Mouse (Mus musculus) right cerebral cortex, adult 18-20 months (tissue): Measurements from ENCODE around the gene Arhgap15.

ENCODE experiments used
- DNase-seq: peaks from one replicate; pipeline ENCODE4 v3.0.0; 2022; ENCODE audit warnings: mixed read lengths

Arhgap15 gene

DNA sequence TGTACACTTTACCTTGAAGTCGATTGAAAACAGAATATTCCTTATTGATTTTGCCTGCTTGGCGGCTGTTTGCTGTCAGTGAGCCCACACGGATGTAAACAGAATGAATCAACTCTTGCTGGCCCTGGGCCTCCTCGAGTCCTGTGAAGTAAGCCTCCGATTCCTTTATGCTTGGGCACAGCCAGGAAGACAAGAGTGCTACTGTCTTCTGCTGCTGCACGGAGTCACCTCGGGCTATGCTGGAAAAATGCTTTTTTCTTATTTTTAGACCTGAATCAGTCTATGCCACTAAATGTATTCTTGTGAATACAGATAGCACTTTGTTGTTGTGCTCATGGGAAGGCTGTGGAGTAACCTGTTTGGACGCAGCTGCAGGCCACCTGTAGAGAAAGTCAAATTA lies 469.7 kb downstream of the Arhgap15 start:
- DNase-seq, result no peak

DNA sequence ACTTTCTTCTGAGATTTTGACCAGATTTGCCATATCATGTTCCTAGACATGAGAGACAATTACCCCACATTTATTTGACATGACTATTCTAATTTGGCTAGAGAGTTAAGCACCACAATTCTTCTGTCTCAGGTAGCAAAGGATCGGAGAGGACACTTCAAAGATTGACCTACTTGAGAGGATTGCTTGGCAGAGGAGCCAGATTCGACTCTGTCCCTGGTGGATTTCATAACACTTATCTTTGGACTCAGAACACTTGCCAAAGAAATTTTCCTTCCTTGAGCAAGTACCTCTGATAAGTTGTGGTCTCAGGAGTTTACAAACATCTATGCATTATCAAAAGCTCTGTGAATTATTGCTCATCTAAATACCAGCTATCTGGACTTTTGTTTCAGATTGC lies 473.1 kb downstream of the Arhgap15 start:
- no peak for DNase-seq

DNA sequence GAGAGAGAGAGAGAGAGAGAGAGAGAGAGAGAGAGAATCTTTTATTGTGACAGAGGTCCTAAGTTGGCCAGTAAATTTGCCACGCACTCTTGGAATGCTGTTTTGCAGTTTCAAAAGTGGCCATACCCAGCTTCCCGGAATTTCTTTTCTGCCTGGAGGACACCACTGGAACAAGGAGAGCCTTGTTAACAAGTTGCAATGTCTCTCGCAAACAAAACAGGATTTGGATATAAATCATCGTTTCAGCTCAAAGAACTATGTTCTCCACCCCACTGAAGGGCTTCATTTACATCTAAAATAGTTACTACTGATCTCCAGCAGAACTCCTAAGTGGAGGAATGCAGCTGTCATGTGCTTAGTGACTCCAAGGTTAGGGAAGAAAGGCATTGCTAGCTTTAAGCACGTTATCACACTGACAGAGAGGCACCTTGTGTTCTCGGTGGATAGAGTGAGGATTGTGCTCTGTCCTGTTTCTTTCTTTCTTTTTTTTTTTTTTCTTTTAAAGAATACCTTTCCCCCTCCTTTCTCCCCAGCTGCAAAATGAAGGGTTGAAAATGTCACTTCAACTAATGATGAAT lies 473.6 kb downstream of the Arhgap15 start:
- DNase-seq, result no peak

DNA sequence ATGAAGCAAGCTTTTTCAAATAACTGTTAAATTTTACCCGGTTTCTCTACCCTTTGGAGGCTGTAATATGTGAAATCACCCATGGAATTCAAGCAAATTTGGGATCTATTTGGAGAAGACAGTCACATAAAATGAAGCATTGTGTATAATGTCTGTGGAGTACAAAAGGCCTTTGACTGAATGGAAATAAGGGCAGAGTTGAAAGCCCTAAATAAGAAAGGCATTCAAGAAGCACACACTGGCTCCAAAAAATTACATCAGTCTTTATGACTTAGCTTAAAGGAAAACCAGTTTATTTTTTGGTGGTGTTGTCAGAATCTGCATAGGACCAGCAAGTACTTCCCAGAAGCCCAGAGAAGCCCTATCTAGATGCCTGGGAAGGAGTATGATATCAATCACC lies 486.2 kb downstream of the Arhgap15 start:
- DNase-seq, result no peak

DNA sequence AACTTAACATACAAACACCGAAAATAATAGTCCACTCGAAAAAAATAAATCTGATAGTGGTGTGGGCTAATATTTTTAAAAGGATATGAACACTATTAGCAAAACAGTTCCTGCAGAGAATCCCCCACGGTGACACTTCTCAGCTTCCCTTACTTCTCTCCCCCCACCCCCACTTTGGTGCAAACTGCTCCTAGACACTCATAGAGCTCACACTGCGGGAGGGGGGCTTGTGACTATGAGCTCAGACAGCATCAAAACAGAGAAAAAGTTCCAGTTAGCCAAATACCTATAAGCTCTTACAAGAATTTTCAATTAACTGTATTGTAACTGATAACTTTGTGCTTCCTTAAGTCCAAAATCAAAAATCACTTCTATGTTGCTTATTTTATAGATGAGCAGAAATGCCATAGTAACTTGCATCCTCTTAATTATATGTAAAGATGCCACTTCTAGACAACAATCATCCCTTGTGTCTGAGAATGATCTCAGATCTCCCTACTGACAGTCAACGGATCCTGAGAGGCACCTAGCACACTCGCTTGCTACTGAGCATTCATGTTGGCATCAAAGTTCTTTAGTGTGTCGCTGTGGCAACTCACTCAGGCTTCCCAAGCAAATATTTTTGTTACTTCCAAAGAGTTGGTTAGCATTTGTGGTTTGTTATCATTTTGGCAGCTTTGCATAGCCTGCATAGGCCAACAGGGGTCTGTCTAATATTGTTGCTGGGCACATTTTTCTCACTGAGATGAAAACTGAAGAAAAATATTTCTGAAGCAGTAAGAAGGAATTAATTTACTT lies 493.2 kb downstream of the Arhgap15 start:
- DNase-seq, result no peak

DNA sequence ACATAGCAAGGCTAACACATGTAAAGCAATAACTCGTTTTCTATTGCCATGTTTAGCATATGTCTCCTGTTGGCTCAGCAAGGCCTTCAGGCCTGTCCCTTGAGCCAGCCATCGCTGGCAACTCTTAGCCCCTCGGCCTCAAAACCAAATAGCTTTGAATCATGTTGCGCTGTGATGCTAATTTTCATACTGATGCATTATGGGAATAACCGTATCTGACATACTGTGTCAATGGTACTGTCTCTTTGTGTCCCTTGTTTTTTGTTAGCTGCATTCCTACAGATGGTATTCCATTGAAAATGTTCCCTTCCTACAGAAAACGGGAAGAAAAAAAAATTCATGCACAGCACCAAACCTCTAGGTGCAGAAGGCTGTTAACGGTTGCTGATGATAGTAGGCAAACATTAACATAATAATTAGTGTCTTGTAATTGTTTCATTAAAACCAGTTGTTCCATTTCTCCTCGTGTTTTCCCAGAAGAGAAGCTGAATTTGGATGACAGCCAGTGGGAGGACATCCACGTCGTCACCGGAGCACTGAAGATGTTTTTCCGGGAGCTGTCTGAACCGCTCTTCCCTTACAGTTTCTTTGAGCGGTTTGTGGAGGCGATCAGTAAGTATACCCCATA lies 494.1 kb downstream of the Arhgap15 start:
- peak; percentile 48 for DNase-seq

DNA sequence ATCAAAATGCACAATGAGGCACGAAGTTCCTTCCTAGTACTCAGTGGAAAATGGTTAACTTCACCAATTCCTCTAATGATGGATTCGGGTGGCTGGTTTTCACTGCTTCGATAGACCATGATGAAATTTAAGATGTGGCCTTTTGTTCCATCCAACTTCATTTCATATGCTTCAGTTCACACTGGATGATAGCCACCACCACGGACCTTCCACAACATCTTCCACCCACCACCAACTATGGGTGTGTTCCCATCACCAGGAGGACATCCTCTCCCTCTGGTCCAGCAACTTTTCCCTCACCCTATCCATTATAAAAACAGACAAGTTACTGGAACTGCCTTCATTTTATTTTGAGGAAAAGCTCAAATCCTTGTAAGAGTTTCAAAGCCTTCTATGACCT lies 506.7 kb downstream of the Arhgap15 start:
- no peak for DNase-seq

DNA sequence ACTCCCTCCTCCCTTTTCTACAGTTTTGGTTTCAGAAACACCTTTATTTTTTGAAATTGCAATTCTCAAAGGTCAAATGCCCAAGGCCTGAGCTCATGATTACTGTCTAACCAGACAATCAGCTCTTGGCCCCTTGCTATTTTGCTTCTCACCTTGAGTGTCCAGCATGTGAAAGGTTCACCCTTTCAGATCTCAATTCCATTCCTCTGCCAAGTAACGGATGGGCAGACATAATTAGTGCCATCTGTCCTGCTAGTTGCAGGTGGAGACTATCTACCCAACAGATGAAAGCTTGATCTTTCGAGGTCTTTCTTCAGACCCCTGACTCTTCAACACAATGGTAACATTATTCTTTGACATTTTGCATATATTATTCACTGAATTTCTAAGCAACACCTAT lies 509.3 kb downstream of the Arhgap15 start:
- no peak for DNase-seq

DNA sequence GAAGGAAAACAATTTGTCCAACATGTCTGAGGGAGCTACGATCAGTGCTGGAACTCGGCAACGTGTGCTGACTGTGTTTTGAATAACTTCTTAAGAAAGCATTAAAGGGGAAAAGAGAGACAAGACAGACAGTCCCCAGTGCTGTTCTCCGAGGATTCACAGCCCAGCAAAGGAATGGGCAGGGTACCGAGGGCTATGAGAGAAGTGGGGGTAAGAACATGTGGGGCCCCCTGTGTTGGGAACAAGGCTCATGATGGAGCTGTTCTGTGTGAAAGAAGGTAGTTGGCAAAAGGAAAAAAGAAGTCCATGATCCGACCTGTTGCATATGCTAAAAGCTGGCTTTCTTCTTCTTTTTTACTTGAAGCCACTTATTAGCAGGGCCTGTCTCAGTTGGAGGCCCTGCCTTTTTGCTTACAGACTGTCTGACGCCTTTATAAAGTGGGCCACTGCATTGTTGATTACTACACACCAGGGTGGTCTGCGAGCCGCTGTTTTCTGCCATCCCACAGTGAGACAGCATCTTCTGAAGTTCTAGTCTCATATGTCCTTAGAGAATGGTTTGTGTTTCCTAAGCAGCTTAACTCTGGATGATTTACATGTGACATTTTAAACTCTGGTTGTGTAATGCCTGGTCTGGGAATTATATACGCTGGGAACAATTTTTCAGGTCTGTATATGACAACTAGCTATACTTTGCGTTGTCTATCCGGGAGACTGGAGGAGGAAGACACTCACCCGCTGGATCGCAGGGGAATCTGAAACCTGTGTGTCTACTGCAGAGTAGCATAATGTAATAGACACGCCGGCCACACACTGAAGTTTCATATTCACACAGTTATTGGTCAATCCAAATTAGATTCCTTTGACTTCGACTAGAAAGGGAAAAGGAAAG lies 523.1 kb downstream of the Arhgap15 start:
- no peak for DNase-seq

DNA sequence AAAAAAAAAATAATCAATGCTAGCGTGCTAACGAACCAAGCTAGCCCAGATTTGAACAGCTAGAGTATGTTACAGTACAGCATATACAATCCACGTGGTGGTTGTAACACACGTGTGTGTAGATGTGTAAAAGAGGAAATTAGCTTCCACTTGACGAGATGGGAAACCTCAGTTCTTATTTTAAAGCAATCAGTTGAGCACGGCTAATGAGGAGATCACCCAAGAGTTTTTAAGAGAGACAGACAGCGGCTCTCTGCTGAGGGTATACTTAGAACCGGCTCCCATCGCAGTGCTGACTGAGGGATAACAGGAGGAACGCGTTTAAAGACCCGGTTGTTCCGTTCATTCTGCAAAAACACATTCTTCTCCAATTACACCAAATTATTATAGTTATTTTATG lies 524.0 kb downstream of the Arhgap15 start:
- no peak for DNase-seq

DNA sequence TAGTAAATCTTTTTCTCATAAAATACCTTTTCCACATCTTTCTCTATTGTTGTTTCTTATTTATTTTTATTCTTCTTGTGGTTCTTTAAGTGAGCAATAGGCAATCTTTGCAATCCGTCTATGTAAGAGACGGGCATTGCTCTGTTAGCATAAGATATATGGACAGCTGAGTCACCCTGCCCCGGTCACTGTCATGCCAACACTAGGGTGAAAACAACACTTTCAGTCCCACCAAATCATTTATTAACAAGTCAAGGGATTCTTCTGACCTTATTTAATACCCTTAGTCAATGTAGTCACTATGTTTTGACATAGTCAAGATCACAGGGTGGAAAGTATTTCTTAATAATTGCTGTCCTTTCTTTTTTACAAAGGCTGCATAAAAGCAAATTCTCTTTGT lies 525.8 kb downstream of the Arhgap15 start:
- DNase-seq, result no peak

DNA sequence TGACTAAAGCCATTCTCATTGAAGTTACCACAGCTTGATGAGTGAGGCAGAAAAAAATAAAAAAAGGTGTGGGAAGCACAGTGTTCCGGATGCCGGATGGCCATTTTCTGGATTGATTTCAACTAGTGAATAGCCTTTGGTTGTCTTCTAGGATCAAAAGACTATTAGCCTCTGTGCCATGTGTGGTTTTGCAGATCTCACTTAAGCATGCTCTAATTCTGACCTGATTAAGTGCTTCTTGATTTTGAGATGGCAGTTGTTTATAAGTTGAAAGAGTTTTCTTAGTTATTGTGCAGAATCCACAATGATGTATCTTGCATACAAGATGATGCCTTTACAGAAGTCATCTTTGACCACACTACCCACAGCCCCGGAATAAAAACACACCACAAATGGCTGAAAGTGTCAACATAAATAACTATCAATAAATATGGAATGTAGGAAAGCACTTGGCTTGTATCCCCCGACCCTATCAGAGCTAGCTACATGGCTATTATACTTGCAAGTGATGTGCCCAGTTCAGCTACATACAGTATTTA lies 537.6 kb downstream of the Arhgap15 start:
- no peak for DNase-seq

DNA sequence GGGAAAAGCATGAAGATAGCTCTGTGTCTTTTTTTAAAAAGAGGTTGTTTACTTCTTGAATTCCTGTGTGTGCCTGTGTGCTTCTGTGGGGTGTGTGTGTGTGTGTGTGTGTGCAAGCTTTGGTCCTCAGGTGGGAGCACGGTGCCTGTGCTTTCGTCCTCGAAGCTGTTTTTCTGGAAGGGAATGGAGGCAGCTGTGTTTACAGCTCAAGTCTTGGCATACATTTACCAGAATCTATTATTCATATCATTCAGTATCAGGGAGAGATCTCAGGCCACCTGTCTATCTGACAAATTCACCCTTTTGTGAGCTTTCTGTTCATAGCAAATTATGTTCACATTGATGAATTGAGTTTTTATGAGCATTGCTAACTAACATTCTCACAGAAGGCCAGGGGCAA lies 550.5 kb downstream of the Arhgap15 start:
- no peak for DNase-seq

DNA sequence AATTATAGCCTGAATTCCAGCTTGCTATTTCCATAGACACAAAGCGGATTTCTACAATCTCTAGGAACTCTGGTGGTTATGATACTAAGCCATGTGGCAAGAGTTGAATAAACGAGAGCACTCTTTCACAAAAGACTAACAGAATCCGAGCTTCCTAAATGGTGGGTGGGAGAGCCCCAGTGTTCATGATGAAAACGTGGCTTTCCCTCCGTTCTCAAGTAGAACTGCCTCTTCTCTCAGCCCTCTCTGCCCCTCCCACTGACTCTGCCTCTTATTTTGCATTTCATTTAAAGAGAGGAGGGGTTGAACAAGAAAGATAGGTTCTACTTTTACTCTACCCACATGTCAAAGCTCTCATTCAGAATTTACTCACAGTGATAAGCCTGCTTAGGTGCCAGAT lies 551.3 kb downstream of the Arhgap15 start:
- DNase-seq, result peak; percentile 34

DNA sequence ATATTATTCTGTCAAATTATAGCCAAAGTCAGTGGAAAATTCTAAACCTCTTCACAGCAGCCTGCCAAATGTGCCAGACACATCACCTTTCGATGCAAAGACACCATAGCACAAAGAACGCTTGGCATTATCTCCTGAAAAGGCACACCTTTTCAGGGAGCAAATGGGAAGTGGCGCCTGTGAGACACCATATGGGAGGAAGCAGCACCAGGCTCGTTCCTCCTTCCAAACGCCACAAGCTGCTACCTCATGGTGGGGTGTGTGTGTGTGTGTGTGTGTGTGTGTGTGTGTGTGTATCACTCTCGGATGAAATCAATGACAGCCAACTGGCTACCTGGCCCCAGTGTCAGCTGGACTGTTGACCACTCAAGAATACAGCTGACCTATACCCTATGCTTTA lies 551.8 kb downstream of the Arhgap15 start:
- DNase-seq, result peak; percentile 26

DNA sequence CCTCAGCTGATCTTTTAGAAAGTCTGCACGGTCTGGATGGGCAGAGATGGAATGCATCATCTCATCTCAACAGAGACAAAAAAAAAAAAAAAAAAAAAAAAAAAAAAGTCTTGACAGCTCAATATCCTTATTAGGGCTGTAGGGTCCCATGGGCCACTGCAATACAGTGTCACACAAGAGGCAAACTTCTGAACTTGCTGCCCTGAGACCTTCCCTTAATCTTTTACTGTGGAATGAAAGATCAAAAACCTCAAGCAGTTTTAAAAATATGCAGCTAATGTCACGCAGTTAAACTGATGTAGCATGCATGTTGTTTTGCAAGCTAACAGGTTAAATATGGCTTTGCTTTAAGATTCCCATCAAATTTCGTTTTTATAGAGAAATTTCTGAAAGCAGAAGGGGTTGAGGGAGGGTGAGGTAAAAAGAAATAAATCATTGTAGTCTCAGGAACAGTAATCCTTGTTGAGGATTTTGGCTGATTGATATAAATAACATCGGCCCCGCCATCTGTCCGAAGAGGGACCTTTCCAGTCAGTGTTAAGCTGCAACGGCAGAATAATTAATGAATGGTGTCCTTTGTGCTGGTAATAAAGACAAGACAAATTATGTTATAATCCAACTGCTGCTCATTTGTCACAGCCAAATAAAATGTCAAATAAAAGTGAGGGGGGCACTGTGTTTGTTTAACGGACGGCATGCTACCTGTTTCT lies 555.8 kb downstream of the Arhgap15 start:
- no peak for DNase-seq

DNA sequence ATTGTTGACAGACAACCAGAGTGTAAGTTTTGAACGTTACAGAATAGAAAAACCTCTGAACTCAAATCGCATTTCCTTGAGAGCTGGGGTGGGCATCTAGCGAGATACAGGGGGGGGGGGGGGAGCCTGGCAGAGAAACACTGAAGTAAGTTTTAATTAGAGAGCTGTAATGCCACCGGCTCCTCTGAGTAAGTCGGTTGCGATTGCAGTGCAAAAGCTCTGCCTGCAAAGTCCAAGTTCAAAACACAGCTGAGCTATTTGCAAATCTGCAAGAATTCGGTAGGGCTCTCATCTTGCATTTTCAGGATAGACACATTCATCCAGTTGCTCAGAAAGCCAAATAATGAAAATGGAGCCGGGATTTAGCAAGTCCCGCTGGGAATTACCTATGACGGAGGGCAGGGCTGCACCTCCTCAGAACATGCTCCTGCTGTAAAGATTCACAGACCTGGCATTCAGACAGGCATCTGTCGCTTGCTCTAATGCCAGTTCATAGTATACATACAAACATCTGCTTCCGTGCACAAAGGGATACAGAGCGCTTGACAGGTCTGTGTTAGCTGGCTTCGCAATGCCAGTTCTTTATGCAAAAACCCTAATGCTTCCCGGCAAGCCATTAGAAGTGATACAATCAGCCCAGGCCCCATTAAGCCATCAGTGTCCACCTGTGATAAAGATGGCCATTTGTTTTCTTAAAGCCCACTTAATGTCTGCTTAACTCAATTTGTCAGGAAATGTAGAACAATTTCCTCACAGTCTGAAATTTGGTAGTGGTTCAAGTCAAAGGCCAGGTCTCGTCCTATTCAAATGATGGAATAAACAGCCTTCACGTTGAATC lies 556.6 kb downstream of the Arhgap15 start:
- DNase-seq, result no peak

DNA sequence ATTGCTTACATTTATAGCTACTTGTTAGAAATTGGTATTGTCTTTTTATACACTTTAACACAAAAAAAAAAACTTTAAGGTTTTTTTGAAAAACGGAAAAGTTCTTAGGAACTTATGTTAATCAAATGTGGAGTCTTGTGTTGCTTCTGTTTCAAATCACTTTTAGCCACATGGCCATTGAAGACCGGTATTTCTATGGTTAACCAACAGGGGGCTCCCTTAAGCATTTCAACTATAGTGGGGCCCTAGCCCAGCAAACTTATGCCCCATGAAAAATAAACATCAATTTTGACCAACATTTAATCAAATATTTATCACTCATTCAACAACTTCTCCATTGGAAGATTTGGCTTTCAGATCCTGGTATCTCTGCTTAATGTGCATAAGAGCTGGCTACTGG lies 557.5 kb downstream of the Arhgap15 start:
- DNase-seq, result no peak

DNA sequence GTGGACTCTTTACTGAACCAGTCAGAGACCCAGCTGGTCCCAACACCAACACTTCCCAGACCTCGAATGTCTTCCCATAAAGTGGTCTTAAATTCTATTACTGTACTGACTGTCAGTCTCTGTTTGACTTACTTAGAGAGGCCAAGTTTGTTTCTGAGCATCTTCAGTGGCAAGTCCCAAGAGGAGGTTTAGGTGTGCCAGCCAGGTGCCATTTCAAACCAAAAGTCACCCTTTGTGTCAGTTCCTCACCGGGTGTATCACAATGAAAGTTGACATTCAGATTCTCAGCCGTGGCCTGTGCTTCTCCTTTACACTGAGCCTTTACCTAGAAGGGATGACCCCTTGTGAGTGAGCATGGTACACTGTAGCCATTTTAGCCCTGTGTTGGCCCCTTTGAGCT lies 560.5 kb downstream of the Arhgap15 start:
- no peak for DNase-seq

DNA sequence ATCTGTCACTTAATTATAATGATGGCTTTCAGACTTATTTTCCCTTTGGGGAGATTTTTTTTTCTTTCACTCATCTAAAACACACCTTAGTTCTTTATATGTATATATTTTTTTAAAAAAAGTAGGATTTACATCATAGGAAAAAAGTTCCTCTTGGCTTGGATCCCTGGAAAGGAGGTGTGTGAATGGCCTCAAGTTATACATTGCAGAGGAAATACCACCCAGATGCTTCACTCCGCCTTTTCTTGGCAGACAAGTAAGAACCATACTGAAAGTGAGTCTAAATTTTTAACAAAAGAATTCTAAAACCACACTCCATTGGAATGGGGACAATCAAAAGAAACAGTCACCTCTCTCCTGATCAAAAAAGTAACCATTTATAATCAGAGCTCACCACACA lies 560.9 kb downstream of the Arhgap15 start:
- no peak for DNase-seq

DNA sequence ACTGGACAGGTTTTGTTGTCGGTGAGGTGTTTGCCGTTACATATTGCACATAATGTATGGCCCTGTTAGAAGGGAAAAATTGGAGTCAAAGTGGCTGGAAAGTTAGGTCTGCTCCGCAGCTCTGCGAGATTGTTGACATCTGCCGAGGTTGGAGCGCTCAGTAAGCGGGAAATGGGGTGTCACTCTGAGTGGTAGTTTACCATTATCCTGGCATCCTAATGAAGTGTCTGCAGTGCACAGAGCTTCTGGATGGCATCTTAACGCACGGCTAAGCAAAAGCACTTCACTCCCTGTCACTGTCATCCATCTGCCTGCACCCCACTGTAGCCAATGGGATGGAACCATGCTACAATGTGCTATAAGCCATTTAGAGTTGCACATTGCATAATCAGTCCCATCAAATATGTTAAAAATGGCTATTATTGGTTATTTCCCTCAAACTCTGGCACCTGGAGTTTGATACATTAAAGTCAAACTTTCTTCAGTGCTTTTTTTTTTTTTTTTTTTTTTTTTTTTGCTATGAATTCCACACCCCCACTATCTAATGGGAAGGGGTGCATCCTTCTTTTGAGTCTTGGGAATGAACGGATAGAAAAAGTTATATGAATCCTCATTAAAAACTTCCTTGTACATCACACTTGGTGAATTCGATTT lies 561.6 kb downstream of the Arhgap15 start:
- DNase-seq, result no peak
